11 mouse cellular contexts compared by ENCODE assay signal in genomic region chr9:37093086-37093485, GRCm38 (mm10). TPM values are rescaled to one million over a fixed set of nuclear protein-coding genes. Genes with fewer than 3 reads are reported as not detected.
A peak's percentile ranks its signal among the peaks of the same experiment; 100 is the strongest.
DNase-seq lines count a peak whose midpoint lies in the region; ATAC-seq lines count a peak whose summit lies in the region.
"Had no signal": no experiment of that assay in that cellular context is flagged by ENCODE, and none has a peak within 500 bp of the region (broad histone marks: within the 10 kb centered on the region; RNA-seq: fewer than 3 reads in every experiment).

No protein-coding gene starts in this region.

- ATAC-seq in kidney, embryonic 16.5 days (ENCODE audit: low FRiP score, low TSS enrichment), result no peak
- no peak for ATAC-seq in hindbrain, embryonic 12.5 days (ENCODE audit: low FRiP score)
- no peak for ATAC-seq in granulocyte monocyte progenitor cell, adult 5-6 weeks (replicated peaks; ENCODE audit: poor library complexity, severe bottlenecking)
- ATAC-seq in cerebellum, adult (ENCODE audit: insufficient number of reproducible peaks, low FRiP score, low TSS enrichment), result no peak
- ATAC-seq: inflammation-experienced regulatory T-cells, adult 6 months had no signal

- no peak for DNase-seq in kidney, adult 8-10 months
- peak; percentile 55 for DNase-seq in embryo, embryonic 11.5 days (ENCODE audit: low read depth, low spot score)
- peak; percentile 85 for DNase-seq in neural tube, embryonic 10.5 days (ENCODE audit: extremely low spot score, low spot score)
- DNase-seq: cerebellum, adult 11-12 months; heart, adult 18-20 months; thymus, postnatal 25 days had no signal

- no peak overlapping the region for H3K4me3 ChIP-seq in kidney, embryonic 16.5 days (ENCODE audit: low read length)
- no peak overlapping the region for H3K4me3 ChIP-seq in hindbrain, embryonic 12.5 days

- H3K4me1 ChIP-seq in kidney, embryonic 16.5 days (ENCODE audit: insufficient read depth, low read length), result peaks cover 45% of the 10 kb centered on the region
- peaks cover 51% of the 10 kb centered on the region for H3K4me1 ChIP-seq in hindbrain, embryonic 12.5 days

- 0 out of 2 replicates have a peak, but pooled peaks cover 4% of the 10 kb centered on the region for H3K9me3 ChIP-seq in kidney, embryonic 16.5 days (ENCODE audit: low read length)
- H3K9me3 ChIP-seq in hindbrain, embryonic 12.5 days (replicated peaks), result no peaks in the 10 kb centered on the region

- no peak overlapping the region for H3K9ac ChIP-seq in kidney, embryonic 16.5 days (replicated peaks; ENCODE audit: low read length)
- H3K9ac ChIP-seq in hindbrain, embryonic 12.5 days, result no peak overlapping the region

- H3K27ac ChIP-seq in kidney, embryonic 16.5 days (ENCODE audit: low read length), result peak overlapping the region; percentile 29; the same call in 1 of the 2 replicates
- H3K27ac ChIP-seq in hindbrain, embryonic 12.5 days, result peak overlapping the region; percentile 60

- no peaks in the 10 kb centered on the region for H3K36me3 ChIP-seq in kidney, embryonic 16.5 days (ENCODE audit: insufficient read depth, low read length)
- no peaks in the 10 kb centered on the region for H3K36me3 ChIP-seq in hindbrain, embryonic 12.5 days

- no peak overlapping the region for H3K4me2 ChIP-seq in kidney, embryonic 16.5 days (replicated peaks; ENCODE audit: low read depth, low read length)
- no peak overlapping the region for H3K4me2 ChIP-seq in hindbrain, embryonic 12.5 days (replicated peaks)

- WGBS in kidney, embryonic 16.5 days, result 9% methylated on average over 5 of the region's 5 CpGs
- WGBS in hindbrain, embryonic 12.5 days, result under 1% methylated on average over 5 of the region's 5 CpGs

- no peaks in the 10 kb centered on the region for H3K27me3 ChIP-seq in kidney, embryonic 16.5 days (ENCODE audit: insufficient read depth, low read length)
- H3K27me3 ChIP-seq in hindbrain, embryonic 12.5 days, result no peaks in the 10 kb centered on the region

RNA-seq across cellular contexts. Expression of gene Pknox2, which starts 54.1 kb away (rescaled TPM):
- 11.0 and 12.7 TPM in 2 replicates for polyA plus RNA-seq in kidney, embryonic 16.5 days (2015; fragmentation: Nextera tagmentation; extraction: Ambion mirVana)
- polyA plus RNA-seq in hindbrain, embryonic 12.5 days (2016; fragmentation: Nextera tagmentation; extraction: Ambion mirVana), result 29.6 and 38.0 TPM in 2 replicates
- total RNA-seq in granulocyte monocyte progenitor cell, adult 5-6 weeks (2014; fragmentation: Nextera tagmentation), result not detected in 2 replicates
- not detected in 2 replicates for total RNA-seq in granulocyte monocyte progenitor cell, adult 5-6 weeks (2017)
- polyA plus RNA-seq: inflammation-experienced regulatory T-cells, adult 6 months had no signal

Comparison
In these comparisons a context has a peak if more than half of its experiments do, and no peak if none do; other contexts are left out.
1. DNase-seq: peak in embryo, embryonic 11.5 days (single experiment) and neural tube, embryonic 10.5 days (single experiment); none in kidney, adult 8-10 months (0 of 2).